Mouse (Mus musculus): Measurements from ENCODE around the gene Ubox5.
A peak's percentile ranks its signal among the peaks of the same experiment; 100 is the strongest.

Gene Ubox5

DNA sequence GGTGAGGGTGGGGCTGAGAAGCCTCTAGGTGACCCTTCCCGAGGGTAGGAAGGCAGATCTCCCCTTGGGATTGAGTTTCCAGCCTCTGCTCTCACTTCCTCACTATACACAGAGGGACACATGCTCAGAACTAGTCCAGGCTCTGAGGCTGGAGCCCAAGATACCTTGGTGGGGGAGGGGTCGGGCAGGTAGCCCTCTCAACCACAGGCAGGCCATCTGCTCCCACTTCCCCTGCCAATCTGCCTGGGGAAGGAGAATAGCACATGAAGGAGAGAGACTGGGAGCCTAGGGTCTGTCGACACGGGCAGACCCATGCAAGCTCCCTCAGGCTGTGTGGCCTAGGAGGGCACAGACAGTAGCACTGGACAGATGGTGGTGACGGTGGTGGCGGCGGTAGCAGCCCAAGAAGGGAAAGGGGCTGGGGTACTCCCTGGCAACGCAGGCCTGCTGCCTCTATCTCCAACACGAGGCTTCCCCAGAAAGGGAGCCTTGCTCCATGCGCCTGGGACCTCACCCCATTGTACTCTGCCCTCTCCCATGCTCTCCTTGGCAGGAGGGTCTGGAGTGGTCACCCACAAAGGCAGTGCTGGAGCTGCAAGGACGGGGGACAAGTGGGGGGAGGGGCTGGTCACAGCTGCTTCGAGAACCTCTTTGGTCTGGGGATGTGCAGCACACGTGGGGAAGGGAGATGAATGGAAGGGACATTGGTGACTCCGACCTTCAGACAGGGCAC lies 4.3 kb upstream of the Ubox5 start:
- DNase-seq (ENCODE audit: low spot score) = no peak

DNA sequence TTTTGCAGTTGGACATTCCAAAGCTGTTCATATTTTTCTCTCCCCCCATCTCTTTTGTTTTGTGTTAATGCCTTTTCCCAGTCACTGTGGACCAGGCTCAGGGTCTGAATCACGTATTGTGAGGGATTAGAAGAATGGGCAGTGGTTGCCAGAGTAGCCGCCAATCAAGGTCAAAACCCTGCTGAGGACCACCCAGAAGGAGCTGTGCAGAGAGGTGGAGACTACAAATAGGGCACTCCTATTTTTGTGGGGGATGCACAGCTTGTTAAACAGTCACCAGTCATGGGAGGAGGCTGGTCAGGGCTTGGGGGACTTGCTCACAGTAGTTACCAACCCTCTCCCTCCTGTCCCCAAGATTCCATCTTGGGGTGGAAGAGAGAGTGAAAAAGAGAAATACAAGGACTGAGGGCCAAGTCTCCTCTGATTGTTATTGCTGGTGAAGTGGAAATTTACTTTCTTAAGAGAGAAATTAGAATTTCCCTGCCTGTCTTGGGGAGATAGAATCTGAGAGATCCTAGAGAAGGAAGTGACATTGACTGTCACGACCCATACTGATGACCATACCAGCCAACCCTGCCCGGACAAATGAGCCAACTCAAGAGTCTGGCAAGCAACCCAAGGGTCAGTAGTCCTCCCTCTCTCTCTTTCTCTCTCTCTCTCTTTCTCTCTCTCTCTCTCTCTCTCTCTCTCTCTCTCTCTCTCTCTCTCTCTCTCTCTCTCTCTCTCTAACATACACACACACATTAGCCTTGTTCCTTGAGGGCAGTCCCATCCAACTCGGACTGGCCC lies 3.2 kb upstream of the Ubox5 start:
- DNase-seq (ENCODE audit: low spot score) = no peak

DNA sequence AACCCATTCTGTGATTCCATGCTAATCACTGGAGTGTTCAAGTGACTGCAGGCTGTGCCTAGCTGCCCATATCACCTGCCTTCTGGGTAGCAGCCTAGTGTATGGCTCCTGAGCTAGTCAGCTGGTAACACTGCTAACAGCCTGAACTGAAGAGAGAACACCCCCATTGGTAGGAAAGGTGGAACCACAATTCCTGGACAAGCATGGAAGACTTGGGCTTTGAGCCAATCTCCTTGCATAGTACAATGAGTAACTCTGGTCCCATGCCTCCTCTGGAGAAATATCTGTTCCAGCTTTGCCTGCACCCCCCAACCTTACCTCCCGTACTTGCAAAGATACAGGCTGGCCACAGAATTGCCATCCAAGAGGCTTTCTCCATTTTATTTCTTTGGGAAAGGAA lies 2.6 kb upstream of the Ubox5 start:
- no peak for DNase-seq (ENCODE audit: low spot score)

DNA sequence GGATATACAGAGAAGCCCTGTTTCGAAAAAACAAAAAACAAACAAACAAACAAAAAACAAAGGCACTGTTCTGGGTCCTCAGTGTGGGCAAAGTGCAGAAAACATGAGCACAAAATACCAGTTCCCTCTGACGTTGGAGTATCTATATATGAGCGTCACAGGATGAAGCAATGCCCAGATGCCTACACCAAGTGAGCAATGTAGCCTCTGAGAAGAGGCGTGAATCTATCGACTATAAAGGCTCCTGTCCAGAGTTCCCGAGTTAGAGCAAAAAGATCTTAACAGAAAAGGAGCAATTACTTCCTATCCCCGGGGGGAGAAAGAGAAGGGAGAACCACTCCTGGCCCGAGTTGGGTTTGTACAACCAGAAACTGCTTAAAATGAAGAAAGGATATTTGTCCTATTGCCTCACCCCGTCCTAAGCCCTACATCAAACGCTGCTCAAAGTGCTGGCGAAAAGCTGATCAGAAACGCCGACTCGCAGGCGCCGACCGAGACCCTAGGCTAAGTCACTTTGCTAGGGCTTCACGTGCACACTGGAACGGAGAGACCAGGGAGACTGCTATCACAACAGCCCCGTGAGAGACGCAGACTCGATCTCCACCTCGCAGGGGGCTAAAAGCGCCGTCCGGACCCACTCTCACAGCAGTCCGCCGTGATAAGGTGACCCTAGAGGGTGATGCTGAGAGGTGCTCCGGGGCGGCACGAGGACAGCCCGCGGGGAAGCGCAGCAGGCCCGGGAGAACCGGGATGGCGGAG lies 579 bp downstream of the Ubox5 start:
- DNase-seq (ENCODE audit: low spot score) = no peak

DNA sequence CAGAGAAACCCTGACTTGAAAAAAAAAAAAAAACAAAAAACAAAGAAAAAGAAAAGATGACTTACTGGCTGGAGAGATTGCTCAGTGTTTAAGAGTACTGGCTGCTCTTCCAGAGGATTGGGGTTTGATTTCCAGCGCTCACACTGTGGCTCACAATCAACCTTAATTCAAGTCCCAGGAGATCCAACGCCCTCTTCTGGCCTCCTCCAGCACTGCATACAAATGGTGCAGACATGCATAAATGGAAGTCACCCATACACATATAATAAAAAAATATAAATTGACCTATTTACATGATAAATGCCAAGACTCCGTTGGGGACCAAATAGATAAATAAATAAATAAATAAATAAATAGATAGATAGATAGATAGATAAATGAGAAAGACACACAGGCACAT lies 1.4 kb downstream of the Ubox5 start:
- DNase-seq (ENCODE audit: low spot score) = no peak

DNA sequence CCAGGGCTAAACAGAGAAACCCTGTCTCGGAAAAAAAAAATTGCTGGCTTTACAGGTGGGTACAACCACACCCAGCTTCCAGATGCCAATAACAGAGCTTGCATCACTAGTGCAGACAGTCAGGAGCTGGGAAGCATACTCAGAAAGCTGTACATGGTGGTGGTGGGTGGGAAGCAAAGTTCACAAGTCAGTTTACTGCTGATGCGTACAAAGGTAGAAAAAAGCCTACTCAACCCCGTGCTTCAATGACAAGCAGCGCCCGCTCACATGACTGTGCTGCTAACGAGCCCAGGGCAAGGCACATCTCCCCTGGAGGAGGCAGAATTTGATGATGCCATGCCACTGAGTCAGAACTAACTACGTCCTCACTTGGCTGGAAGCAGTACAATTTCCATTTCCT lies 10.9 kb downstream of the Ubox5 start:
- no peak for DNase-seq (ENCODE audit: low spot score)

DNA sequence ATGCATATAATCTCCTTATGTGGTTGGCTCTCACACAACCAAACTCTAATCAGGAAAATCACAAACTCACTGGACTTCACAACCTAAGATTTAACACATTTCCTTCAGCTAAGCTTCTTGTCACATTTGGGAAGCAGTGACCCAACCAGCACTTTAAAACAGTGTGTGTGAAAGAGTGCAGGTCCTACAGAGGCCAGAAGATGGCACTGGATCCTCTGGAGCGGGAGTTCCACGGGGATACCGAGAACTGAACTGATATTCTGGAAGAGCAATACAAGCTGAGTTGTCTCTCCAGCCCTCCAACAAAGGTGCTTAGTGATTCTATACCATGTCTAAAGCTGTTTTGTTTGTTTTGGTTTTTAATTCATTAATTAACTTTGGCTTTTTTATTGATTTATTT lies 16.7 kb downstream of the Ubox5 start:
- DNase-seq (ENCODE audit: low spot score) = no peak

DNA sequence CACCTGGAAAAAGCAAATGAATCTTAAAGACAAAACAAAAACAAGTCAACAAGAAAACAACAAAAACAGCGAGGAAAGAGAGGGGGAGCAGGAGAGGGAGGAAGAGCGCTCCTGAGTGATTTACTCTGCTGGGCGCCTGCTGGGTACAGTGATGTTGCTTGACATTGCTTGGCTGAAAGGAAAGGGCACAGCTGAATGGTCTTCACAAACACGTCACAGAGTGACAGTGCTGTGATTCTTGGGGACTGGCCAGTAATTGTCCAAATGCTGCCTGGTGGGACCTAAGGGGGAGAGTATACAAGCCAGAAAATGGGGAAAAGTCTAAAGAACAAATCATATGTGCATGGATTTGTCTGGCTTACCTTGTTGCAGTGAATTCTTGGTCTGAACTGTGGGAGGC lies 27.6 kb downstream of the Ubox5 start:
- no peak for DNase-seq (ENCODE audit: low spot score)

DNA sequence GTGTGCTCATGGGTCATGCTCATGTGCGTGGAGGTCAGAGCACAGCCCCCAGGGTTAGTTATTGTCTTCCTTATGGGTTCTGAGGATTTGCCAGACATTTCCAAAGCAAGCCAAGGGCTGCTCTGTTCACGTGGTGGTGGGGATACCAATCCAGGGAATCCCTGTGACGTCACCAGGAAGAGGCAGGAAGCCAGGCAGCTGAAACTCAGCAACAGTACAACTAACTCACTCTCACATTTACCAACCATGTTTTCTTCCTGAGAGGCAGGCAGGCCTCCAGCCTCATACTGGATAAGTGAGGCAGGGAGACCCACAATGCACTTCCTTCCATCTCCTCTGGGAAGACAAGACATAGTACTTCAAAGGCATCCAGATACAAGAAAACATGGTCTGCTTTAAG lies 31.4 kb downstream of the Ubox5 start:
- DNase-seq (ENCODE audit: low spot score) = no peak

DNA sequence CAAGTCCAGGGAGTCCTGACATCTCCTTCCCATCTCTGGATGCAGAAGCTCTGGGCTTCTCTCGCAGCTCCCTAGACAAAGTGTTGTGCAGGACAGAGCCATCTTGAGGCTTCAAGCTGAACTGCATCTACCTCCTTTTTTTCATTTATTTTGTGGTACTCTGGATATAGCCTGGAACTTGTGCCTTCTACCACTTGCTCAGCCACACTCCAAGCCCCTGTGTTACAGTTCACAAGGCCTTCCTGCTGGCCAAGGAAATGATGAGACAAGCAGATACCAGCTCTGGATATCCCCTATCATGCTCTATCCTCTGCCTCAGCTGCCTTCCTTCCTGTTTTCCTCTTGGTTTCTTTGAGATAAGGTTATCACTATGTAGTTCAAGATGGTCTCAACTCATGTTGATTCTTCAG lies 32.2 kb downstream of the Ubox5 start:
- no peak for DNase-seq (ENCODE audit: low spot score)

DNA sequence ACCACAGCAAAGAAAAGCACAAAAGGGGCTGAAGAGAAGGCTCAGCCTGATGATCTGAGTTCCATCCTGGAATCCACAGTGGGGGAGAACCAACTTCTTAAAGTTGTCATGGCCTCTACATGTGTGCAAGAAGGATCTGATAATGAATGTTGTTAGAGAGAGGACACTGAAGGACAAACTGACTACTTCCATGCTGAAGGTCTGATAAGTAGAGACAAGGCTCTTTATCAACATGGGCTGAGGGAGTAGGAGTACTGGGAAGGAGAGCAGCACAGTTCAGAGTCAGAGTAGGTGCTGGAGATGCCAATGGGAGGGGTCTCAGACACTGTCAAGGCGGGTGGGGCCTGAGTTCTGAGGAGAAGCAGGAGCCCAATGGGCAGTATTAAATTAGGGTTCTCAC lies 34.2 kb downstream of the Ubox5 start:
- DNase-seq (ENCODE audit: low spot score) = no peak

DNA sequence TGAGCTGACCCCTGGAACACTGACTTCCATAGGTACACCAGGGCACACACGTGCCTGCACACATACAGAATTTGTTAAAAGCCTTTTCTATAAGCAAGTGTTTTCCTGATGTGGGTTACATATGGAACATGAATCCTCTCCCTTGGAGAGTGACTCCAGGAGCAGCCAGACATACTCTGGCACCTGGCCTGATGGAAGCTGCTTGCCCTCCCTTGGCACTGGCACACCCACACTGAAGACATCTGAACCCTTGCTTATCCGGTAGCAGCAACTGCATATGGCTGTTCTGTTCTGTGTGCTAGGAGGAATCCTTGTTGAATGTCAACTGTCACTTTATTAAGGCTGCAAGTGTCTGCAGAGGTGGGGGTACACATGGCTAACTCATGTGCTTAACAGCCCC lies 38.8 kb downstream of the Ubox5 start:
- DNase-seq (ENCODE audit: low spot score) = no peak

DNA sequence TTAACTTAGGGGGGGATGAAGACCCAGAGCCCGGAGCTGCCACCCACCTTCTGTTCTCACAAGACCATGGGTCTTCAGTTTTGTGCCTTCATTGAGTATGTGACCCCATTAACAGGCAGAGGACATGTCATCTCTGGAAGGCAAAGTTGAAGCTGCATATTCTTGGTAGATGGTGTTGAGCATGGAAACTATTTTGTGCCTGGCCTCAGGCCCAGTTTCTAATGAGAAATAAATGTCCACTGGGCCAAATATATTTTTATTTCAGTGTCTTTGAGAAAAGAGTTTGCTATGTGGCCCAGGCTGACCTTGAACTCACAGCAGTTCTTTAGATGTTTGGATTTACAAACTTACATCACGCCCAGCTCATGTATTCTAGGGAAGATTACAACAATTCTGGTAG lies 40.1 kb downstream of the Ubox5 start:
- no peak for DNase-seq (ENCODE audit: low spot score)

DNA sequence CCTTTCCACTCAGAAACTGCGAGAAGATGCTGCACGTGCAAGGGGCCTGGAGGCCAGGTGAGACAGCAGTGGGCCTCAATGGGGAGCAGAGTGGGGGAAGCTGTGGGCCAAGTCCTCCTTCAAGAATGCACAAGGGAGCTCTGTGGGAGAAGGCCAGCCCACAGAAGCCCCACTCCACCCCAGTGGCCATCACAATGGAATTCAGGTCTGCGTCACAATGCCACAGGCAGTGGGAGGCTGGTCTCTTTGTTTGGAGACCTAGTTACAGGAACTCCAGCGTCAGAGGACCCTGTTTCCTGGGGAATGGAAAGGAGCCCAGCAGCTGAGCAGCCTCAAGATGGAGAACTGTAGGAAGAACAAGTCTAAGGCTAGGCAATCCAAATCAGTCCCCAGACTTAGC lies 40.7 kb downstream of the Ubox5 start:
- DNase-seq (ENCODE audit: low spot score) = no peak

DNA sequence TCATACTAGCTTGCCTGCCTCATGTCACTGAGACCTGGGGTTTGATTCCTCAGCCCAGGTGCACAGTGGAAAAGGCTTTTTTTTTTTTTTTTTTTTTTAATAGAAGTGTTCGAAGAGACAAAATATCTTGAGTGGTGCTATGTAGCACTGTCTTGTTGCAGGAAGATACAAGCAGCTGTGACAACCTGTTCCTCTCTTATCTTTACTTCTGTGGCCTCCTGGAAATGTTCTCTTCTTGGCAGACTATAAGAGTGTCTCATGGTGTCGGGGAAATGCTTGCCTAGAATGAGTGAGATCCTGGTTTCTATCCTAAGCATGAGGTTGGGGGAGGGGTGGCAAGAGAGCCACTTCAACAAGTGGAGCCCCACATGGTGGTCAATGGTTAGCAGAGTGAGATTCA lies 41.5 kb downstream of the Ubox5 start:
- no peak for DNase-seq (ENCODE audit: low spot score)

DNA sequence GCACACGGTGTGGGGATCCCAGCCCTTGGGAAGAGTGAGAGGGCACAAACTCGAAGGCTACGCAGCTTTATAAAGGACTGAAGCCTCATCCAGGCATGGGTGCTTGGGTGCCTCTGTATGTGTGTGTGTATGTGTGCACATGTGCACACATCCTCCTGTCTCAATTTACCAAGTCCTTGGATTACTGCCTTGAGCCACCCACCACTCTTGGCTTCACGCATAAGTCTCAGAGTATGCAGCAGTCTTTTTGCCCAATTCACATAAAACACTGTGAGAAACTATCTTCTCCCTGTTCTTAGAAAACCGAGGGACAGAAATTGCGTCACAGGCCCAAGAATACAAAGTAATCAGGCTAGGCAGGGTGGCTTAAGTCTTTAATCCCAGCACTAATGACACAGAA lies 43.8 kb downstream of the Ubox5 start:
- no peak for DNase-seq (ENCODE audit: low spot score)

DNA sequence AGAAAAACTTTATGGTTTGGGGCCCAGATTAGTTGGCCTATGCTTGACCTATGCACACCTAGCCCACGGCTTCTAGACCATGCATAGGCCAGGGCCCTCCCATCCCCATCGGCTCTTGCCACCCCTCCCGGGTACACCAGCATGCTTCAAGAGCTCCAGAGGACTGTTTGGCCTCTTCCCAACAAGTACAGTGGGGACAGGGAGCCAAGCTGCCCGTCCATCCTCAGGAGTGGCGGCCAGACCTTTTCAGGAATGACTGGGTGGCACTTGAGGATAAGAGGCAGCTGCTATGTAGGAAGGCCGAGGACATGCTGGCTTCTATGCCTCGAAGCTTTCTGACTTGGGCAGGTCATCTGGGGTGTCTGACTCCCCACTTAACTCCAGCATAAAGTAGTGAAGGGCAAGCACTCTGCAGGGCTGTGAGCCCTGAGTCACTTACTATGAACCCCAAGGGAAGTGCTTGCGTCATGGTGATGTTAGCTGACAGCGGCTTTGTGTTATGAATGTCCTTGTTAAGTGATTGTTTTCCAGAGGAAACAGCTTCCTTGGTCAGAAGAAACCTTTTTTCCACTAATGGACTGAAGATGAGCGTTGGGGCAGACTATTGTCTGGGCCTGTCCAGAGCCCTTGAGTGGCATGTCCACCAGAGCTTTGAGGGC lies 45.8 kb downstream of the Ubox5 start:
- DNase-seq (ENCODE audit: low spot score) = no peak

DNA sequence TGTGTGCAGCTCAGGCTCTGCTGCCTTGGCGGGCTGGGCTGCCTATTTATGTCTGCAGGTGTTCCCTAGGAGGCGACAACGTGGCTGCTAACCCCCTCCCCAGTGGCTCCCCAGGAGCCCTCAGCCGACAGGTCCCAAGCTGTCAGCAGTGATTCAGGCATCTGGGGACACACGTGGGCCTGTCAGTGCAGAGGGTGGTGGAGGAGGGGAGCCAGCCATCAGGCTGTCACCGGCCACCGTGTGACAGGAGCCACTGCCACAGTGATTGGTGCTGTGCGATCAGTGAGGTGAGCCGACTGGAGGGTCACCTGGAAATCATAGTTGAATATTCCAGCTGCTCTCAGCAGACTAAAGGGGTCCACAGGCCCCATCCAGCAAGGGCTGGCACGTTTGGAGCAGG lies 47.3 kb downstream of the Ubox5 start, which contains the start of gene Avp:
Gene Avp, minus strand, starts transcription at position 3 of the 400 bp plus-strand sequence.
- no peak for DNase-seq (ENCODE audit: low spot score)

DNA sequence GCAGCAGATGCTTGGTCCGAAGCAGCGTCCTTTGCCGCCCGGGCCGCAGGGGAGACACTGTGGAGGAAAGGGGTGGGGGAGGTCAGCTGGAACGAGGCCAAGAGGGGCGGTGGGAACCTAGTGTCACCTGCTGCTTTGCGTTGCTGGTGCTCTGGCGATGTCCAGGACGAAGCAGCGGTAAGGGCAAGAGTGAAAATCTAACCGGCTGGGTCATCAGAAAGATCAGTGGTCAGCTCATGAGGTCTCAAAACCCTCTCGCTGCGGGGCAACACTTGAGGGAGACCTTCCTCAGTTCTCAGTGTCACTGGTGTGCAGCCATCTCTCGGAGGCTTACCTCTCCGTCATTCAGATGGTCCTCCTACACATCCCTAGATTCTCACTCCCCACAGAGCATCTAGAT lies 48.6 kb downstream of the Ubox5 start:
- DNase-seq (ENCODE audit: low spot score) = no peak

DNA sequence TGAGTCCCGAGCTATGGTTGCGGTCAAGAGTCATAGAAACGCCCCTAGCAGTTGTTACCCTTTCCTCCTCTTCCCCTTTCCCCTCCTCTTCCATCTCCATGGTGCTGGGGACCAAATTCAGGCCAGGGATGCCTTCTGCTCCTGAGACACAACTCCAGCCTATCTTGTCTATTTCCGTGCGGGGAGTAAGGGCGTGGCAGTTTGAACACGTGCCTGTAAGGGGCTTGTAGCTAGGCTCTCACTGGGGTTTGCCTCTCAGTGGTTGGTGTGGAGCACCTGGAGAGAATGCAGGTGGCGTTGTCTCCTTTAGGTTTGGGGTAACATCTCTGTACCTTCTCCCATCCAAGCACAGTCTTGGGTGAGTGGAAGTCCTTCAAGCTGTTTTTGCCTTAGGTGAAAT lies 50.0 kb downstream of the Ubox5 start:
- DNase-seq (ENCODE audit: low spot score) = no peak

DNA sequence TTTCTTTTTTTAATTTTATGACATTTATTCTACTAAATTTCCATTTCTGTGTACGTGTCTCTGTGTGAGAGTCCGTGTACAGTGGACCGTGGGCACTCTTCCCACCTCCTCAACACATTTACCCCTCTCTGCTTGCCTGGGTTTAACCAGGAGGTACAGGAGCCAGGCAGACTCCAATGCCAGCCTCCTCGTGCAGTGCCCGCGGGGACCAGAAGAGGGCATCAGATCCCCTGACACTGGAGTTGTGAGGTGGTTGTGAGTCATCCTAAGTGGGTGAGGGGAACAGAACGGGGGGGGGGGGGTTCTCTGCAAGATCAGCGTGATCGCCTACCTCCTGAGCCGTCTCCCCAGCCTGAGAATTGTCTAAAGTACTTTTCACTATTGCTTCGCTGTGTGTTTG lies 51.7 kb downstream of the Ubox5 start:
- DNase-seq (ENCODE audit: low spot score) = peak; percentile 61

DNA sequence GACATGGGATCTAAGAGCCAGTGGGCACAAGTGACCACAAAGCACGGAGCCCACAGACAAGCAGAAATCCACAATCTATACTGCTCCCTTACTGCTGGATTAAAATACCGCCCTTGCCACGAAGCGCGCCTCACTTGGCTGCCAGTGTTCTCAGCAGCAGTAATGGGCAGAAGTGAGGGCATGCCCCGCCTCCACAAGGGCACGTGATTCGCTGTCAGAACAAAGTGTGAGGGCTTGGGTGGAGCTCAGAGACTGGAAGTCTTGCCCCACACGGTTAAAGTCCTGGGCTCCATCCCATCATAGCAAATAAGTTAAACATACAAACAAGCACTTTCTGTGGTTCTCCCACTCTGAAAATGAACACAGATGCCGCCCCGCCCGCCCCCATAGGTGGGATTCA lies 52.2 kb downstream of the Ubox5 start:
- peak; percentile 26 for DNase-seq (ENCODE audit: low spot score)

DNA sequence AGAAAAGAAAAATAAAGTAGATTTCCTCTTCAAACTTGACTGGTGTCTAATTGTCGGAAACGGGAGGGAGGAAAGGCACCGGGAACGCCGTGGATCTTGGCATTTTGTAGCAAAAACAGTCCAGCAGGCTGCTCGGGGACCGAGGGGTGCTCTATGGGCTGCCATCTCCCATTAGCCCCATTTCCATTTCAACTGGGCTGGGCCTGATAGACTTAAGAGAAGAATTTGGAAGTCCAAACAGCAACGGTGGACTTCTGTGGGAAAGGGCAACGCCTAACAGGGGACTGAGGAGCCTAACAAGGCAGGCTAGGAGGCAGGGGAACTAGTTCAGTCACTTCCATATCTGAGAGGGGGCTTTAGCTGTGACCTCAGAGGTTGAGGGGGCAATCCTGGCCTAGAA lies 52.8 kb downstream of the Ubox5 start:
- DNase-seq (ENCODE audit: low spot score) = no peak
